Mouse (Mus musculus) adrenal gland, adult 18-20 months (tissue): ENCODE measurements at regions not wholly inside any gene's neighbourhood (a gene's known extent, or its start where the extent isn't known, plus 50 kb on each side); places are given as distances from the start of the nearest gene placed in this dataset.
"Not testable (repeated sequence)": the region's sequence is repeated elsewhere in the genome, so short reads cannot be mapped to it uniquely, and the experiment has no call there.

Experiments used
- DNase-seq, 2 experiments: peaks; one replicate each; pipeline ENCODE4 v3.0.0; 2021 to 2022; ENCODE audit warnings: low spot score in 2 of 2

- not testable (repeated sequence) for DNase-seq
Measured at GRCm38 (mm10) chr17:62111703-62112102, 769.4 kb downstream of the Efna5 start.

- no peak for DNase-seq
Measured at GRCm38 (mm10) chr17:62109052-62109451, 772.1 kb downstream of the Efna5 start.

- DNase-seq, result no peak
Measured at GRCm38 (mm10) chr17:62083281-62083680, 797.8 kb downstream of the Efna5 start.

- no peak for DNase-seq
Measured at GRCm38 (mm10) chr17:62077604-62078003, 803.5 kb downstream of the Efna5 start.

- DNase-seq, result no peak
Measured at GRCm38 (mm10) chr17:62064939-62065338, 816.2 kb downstream of the Efna5 start.

GRCm38 (mm10) chr17:62058016-62058415 lies 823.1 kb downstream of the Efna5 start:
- DNase-seq, result no peak

- peak in 1 of 2 experiments; percentile 5 for DNase-seq
Measured at GRCm38 (mm10) chr17:62054801-62055200, 826.3 kb downstream of the Efna5 start.

GRCm38 (mm10) chr17:62048989-62049388 lies 832.1 kb downstream of the Efna5 start:
- no peak for DNase-seq

- no peak for DNase-seq
Measured at GRCm38 (mm10) chr17:62030614-62031013, 850.5 kb downstream of the Efna5 start.
